Mouse (Mus musculus) cerebellum, postnatal 25 days (tissue): ENCODE results near the gene Zbtb39.
"Not testable (repeated sequence)": the region's sequence is repeated elsewhere in the genome, so short reads cannot be mapped to it uniquely, and the experiment has no call there.

ENCODE experiments used
- DNase-seq, 2 experiments: peaks; one replicate each; pipeline ENCODE4 v3.0.0; 2021; ENCODE audit warnings: mixed read lengths in 2 of 2

Zbtb39 gene

DNA sequence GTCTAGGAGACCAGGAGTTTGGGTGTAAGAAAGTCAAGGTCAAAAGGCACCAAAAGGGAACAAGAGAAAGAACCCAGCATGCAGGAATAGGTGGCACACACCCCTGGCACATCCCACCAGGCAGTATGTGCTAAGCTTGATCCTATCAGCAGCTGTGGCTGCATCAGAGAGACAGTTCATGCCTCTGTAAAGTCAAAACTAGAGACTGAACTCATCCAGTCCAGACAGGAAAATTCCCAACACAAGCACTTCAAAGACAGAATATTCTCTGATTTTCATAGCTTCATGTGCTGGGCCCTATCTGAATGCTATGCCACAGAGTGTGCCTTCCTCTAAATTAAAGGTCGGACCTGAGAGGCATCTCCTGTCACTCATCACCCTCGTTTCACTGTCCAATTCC, 1.8 kb upstream of the Zbtb39 start:
- no peak for DNase-seq

DNA sequence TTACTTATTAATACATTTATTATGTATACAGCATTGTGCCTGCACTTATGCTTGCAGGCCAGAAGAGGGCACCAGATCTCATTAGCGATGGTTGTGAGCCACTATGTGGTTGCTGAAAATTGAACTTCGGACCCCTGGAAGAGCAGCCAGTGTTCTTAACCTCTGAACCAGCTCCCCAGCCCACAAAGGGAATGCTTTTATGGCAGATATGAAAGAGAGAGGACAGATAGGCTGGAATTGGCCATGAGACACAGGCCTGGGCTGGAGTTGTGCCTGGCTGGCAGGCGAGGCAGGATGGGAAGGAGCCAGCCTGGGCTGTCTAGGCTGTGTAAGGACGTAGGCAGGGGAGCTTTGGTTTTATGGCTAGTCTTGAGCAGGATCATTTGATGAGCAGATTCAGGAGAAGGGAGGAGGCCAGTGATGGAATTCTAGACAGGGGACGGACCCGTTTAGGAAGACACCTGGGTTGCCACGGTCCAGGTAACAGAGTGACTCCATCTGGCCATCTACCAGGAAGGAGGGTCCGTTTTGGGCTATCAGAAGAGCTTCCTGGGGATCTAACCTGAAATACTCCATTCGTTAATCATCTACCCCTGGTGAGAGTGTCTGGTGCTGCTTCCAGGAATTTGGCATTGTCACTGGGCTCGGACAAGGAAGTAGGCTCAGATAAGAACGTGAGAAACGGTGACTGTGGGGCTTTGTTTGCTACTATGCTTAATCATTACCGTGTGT, 1.0 kb upstream of the Zbtb39 start:
- peak in 1 of 2 experiments; percentile 58 for DNase-seq

DNA sequence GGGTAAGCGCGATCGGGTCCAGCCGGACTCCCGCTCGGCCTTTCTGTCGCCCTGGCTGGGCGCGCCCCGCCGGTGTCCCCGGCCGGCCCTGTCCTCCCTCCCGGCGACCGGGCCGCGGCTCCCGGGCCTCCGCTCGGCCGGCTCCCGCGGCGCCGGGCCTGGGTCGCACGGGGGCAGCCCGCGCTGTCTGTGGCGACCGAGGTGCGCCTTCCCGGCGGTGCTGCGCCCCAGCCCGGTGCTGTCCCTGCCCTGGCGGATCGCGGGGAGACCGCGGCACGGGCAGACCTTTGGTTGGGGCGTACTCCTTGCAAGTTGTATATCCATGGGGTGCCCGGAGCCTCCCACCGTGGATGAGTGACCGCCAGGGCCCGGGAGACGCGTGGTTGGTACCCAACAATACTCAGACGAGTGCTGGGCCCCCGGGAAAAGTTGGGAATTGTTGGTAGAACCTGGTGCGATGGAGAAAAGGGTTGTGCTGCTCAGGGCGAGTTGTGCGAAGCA, 373 bp downstream of the Zbtb39 start:
- no peak for DNase-seq

DNA sequence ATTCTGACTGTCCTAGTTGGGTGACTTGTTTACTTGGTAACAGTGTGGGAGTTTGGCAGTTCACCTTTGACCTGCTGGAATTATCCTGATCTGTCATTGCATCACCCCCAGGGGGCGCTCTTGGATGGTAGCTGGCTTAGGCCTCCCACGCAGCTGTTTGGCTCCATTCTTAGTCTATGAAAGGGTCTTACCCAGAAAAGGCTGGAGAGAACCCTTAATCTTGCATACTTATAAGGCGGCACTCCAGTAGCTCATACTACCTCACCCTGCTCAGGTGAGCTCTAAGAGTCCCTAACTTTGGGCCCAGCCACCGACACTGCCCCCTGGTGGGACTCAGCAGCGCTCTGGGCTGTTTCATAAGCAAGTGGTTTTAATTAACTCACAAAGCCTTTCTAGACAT, 5.3 kb downstream of the Zbtb39 start:
- peak; percentile 48 to 62 for DNase-seq

DNA sequence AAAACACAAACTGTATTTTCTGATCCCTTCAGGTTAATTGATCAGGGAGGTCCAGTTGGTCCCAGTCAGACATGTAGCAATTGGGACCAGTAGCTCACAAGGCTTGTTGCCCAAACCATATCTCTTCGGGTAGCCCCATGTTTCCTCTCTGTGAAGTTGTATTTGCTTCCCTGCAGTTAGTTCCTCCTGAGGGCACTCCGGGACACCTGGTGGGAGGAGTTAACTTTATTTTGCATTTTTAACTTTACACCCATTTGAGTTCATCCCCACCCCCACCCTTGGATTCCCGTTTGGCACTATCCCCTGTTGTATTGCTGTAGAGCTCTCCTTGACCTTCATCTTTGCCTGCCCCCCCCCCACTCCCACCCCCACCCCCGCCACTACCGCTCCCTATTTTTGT, 6.5 kb downstream of the Zbtb39 start:
- no peak for DNase-seq

DNA sequence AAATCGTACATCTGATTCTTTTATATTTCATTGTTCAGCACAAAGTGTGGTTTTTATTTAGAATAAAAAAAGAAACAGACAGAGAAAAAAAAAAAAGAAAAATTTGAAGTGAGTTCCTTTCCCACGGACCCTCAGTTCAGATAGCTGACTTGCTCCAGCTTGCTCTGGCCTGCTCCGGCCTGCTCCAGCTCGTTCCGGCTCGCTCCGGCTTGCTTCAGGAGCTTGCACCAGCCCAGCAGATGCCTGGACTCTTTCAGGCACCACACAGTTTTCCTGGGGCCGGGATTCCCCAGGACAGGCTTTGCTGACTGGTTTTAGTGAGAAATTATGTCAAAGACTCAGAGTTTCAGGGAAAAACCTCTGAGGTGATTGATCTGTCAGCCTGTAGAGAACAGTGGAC, 7.9 kb downstream of the Zbtb39 start:
- DNase-seq, result no peak

DNA sequence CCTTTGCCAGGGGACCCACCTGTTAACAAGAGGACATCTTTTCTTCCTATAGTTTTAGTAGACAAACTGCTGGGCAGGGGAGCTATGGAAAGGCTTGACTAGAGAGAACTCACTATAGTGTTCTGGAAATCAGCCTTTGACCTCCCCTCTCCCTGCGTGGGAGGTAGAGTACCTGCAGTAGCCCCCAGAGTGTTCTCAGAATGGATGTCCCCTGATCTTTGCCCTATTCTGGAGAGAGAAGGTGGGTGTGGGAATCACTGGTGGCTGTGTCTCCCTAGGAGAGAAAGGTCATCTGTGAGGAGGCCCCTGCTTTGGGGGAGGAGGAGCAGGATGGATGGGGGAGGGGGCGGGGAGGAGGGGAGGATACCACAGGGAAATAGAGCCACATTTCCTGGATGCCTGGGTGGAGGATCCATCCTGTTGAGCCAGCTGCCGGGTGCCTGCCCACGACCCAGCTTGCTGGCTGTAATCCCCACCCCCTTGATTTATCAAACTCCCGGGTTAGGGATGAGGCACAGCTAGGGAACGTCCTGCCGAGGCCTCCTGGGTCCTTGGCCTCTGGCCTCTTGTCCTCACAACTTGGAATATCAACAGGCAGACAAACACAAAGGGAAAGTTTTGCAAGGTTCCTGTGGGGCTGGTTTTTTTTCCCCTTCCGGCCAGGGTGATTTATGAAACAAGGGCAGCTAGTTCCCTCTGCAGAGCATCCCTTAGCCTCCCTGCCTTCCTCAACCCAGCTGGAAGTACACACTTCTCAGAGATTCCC, 9.7 kb downstream of the Zbtb39 start:
- no peak for DNase-seq

DNA sequence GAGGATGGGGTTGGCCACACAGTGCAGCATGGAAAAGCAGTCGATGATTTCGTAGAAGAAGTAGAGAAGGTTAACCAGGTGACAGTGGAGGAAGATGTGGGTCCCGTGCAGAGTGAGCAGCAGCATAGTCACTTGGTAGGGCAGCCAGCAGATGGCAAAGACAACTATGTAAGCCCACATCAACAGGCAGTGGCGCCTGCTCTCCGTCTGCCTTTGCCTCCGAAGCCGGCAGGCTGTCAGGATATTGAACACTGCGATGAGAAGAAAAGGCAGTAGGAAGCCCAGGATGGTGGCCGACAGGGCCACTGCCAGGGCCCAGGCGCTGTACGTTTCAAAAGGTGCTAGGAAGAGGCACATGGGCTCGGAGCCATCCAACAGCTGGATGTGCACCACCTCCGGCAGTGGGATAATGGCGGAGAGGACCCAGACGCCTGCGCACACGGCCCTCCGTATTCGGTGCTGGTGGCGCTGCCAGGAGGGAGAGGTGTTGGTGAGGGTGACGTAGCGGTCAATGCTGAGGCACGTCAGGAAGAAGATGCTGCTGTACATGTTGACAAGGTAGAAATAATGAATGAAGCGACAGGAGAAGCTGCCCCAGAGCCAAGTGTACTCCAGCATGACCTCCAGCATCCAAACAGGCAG, 10.9 kb downstream of the Zbtb39 start:
- peak in 1 of 2 experiments; percentile 41 for DNase-seq

DNA sequence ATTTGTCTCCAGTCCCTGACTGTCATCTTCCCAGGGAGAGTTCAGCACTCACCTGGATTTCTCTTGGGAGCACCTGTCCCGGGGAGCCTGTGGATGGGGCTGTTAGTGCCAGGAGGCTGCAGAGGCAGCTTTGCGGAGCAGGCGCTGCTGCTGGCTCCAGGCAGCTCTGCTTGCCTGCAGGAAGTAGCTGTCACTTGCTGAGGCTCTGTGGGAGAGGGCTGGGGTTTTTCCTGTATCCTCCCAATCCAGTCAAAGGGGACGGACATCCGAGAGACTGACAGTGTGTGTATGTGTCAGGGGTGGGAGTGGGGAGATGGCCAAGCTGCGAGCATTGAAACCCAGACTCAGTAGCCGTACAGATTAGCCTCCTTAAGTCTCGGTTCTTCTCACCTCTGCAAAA, 12.2 kb downstream of the Zbtb39 start, which contains the start of gene Gpr182:
TSS of gene Gpr182 (minus strand) at position 185 of the 400 bp plus-strand sequence.
- DNase-seq, result no peak

DNA sequence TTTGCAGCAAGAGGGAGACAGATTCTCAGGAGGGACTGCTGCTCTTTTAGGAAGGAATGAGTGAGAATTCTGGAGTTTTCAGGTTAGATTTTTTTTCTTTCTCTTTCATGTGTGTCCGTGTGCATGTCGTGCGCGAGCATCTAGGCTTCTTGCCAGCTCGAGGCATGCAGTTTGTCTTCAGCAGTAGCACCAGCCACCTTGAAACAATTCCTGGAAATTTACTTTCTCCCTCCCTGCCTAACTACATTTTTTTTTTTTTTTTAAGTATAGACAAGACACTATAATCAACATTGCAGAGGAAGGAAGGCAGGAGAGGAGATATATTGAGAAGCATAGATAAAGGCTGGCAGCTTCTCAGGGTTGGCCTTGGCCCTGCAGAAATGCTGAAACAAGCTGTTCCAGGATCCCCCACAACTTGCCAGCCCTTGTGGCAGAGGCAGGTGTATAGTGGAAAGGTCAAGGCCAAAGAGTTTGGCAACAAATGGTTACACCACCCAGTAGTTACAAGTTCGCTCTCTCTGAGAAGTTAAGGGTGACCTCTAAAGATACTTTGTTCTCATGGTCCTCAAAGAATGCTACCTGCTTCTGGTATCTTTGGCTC, 15.3 kb downstream of the Zbtb39 start:
- DNase-seq, result peak in 1 of 2 experiments; percentile 27

DNA sequence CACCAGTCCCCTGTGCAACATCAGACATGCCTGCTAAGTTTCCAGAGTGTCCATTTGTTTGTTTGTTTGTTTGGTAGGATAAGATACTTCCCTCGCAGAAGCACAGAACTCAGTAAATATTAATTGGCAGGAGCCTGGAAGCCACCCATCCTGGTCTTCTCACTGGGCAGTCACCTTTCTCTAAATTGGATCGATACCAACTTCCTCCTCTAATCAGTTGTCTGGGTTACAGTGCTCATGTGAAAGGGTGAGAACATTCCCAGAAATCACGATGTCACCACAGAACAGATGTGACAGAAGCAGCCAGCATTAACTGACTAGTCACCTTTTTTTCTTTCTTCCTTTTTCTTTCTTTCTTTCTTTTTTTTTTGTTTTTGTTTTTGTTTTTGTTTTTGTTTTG, 15.9 kb downstream of the Zbtb39 start:
- no peak for DNase-seq

DNA sequence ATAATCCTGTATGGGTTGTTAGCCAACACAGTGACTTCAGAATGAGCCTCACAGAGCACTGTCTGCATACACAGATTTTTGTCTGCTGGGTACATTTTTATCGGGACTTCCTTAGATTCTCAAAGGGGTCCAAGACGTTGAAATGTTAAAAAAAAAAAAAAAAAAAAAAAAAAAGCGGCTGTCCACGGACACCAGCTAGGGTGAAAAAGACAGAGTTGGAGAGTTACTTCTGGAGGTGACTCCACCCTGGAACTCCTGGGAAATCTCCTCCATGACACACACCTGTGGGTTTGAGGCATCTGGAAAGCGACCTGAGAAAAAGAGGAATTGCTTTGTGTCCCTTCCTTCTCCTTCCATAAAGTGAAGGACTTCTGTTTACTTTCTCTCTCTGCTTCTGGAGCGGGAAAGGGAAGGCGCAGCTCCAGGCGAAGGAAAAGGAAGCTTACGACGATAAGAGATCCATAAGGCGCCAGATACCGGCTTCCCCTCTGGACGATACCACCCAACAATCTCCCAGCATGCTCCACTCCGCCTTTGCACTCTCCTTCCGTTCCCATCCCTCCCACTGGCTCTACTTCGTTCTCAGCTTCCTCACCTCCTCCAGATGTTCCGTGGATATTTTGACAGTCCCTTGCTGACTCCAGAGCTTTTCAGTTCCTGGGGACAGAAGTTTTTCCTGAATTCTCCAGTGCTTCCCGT, 16.6 kb downstream of the Zbtb39 start:
- peak in 1 of 2 experiments; percentile 1 for DNase-seq

DNA sequence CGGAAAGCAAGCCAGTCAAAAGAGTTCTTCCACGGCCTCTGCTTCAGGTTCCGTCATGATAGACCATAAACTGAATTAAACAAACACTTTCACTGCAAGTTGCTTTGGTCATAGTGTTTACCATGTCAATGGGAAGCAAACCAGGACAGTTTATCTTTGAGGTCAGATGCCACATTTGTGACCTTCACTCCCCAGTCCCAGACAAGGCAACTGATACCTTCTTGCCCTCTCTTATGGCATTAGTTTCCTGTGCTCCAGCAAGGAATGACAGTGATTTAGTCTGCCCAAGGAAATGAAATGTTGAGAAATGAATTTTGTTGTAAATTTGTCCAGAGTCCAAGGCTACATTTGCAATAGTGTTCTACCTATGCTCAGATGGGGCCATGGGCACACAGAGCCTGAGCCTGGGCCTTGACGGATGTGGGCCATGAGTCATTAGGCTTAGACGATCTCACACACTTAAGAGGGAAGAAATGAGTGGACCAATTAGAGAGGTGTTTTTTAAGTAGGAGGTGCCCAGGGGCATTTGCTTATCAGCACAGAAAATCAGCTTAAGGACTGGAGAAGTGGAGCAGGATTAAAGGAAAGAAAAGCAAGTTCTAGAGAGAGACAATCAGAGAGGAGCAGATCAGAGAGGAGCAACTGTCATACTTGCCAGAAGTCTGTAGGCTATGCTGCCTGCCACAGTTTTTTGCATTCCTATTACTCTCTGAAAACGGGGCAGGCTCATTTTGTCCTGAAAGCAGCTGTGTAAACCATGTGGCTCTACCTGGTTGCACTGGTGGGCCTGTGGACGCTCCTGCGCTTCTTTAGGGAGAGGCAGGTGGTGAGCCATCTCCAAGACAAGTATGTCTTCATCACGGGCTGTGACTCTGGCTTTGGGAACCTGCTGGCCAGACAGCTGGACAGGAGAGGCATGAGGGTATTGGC, 20.1 kb downstream of the Zbtb39 start, which contains the start of the genes Rdh1 and Rdh16f1:
TSS of gene Rdh1 (plus strand) at position 541 of the 930 bp plus-strand sequence.
TSS of gene Rdh16f1 (plus strand) at position 607 of the 930 bp plus-strand sequence.
- DNase-seq, result peak in 1 of 2 experiments; percentile 1

DNA sequence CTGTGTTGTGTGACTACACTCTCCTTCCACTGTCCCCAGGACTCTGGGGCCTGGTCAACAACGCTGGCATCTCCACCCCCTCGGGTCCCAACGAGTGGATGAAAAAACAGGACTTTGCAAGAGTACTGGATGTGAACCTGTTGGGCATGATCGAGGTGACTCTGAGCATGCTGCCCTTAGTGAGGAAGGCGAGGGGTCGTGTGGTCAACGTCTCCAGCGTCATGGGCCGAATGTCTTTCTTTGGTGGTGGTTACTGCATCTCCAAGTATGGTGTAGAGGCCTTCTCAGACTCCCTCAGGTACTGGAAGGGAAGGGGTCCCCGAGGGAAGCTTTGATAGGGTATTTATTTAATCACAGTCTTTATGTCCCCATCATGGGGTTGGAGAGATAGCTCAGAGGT, 23.6 kb downstream of the Zbtb39 start:
- not testable (repeated sequence) for DNase-seq

DNA sequence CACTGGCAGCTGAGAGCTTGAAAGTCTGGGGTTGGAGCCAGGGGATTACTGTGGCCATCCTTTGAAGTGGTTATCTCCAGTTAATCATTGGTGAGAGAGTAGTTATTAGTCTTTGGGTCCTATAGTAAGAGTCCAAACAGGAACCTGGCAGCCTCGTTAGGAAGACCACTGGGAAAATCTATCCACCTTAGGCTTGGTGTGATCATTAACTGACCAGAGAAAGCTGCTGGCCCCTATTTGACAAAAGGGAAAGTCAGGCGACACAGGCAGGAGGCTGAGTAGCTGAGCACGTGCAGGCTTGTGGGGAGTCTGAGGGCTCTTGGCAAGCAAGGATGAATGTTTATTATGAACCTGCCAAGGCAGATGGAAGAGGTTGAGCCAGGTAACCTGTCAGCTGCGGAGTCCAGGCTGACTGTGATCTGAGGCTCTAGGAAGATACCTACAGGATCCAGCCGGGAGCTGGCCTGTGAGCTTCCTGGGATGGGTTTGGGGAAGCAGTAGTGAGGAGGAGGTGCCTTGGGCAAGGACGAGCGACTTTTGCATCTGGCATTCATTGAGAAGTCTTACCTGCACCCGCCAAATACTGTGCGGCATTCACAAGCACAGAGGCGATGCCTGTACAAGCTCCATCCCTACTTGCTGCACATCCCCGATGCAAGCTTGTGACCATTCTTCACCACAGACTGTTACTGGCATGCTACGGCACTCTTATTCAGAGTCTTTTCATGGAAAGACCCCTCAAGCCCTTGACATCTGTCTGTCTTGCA, 24.8 kb downstream of the Zbtb39 start:
- DNase-seq, result peak; percentile 50 to 60

DNA sequence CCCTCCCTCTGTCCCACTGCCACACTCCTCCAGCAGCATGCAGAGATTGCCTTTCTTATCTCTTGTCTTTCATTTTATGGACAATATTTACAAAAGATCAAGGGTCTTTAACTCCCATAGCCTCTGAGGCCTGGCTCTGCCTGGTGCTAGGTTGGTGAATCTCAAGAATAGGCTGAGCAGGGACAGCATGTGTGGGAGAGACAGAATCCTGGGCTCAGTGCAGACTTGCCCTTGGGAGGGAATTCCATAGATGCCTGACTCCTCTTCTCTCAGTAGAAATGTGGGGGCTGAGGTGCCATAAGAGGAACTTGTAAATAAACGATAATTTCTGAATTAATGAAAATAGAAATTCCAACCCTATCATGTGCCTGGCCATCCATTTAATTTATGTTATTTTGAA, 27.2 kb downstream of the Zbtb39 start:
- DNase-seq, result no peak

DNA sequence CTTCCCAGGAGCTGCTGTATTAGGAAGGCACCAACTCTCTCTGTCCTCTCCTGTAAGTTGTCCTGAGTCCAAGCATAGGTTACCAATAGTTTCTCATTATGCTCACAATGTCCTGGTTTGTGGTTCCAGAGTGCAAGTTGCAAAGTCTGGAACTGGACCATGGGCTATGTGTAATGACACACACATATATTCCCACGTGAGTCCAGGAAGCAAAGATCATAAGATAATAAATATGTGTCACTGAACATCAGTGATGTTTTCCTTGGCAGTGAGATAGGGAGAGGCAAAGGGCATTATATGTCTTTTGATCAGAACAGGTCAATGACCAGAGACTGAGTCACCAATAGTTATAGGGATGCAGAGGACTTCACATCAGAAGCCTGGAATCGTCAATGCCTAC, 36.7 kb downstream of the Zbtb39 start, which contains the start of gene Rdh9:
TSS of gene Rdh9 (plus strand) at position 376 of the 400 bp plus-strand sequence.
- no peak for DNase-seq

DNA sequence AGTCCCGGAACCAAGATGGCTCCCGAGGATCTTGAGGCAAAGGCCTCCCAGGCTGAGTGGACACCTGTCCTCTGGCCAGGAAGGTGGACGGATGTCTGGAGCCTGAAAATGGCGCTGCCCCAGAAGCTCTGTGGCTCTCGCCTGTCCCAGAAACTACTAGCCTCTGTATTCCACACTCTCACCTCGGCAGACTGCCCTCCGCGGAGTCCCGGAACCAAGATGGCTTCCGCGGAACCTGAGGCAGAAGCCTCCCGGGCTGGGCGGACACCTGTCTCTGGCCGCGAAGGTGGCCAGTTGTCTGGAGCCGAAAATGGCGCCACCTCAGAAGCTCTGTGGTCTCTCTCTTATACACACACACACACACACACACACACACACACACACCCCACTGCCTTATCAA, 43.0 kb downstream of the Zbtb39 start:
- not testable (repeated sequence) for DNase-seq

DNA sequence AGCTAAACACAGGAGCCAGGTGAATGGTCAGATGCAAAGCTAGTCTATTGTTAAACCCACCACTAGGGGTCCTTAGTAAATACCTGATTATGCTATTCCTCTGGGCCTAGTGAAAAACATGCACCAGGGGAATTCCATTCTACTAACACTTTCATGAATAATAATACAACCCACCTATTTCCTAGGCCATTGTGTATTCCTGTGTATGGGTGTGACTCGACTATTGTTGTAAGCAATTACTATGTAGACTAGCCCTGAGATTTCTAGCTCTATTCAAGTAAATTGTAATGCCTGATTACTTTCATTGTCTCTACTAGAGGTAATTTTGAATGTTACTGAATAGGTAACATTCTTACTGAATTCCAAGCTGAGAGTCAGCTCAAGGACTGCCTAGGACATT, 46.1 kb downstream of the Zbtb39 start:
- DNase-seq, result not testable (repeated sequence)
